ENCODE assay signal across 24 mouse cellular contexts in the genomic region with DNA sequence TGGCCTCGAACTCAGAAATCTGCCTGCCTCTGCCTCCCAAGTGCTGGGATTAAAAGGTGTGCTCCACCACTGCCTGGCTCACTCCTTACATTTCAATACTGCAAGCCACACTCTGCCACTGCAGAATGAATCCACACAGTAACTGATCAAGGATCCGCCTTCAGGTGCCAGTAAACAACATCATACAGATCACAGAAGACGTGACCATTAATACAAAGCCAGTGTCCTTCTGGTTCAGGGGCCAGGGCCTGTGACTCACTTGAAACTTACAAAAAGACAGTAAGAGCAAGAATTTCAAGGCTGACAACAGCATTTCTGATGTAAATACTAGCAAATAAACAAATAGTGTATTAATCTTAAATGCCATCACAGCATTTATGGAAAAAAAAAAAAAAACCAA.
"Had no signal": no experiment of that assay in that cellular context is flagged by ENCODE, and none has a peak within 500 bp of the region (broad histone marks: within the 10 kb centered on the region; RNA-seq: fewer than 3 reads in every experiment).

No protein-coding gene starts in this region.

- H3K4me1 ChIP-seq: embryonic facial prominence, embryonic 10.5 days; embryonic facial prominence, embryonic 12.5 days; embryonic facial prominence, embryonic 13.5 days; embryonic facial prominence, embryonic 15.5 days; forebrain, embryonic 10.5 days; forebrain, embryonic 12.5 days; forebrain, embryonic 13.5 days; forebrain, embryonic 15.5 days had no signal

- H3K9me3 ChIP-seq: embryonic facial prominence, embryonic 10.5 days; embryonic facial prominence, embryonic 12.5 days; embryonic facial prominence, embryonic 13.5 days; embryonic facial prominence, embryonic 15.5 days; forebrain, embryonic 10.5 days; forebrain, embryonic 12.5 days; forebrain, embryonic 13.5 days; forebrain, embryonic 15.5 days had no signal

- H3K4me3 ChIP-seq: embryonic facial prominence, embryonic 10.5 days; embryonic facial prominence, embryonic 12.5 days; embryonic facial prominence, embryonic 13.5 days; embryonic facial prominence, embryonic 15.5 days; erythroblast, embryonic 14.5 days; forebrain, embryonic 10.5 days; forebrain, embryonic 12.5 days; forebrain, embryonic 13.5 days; forebrain, embryonic 15.5 days; gastrocnemius, adult 2 months had no signal

- H3K27me3 ChIP-seq: embryonic facial prominence, embryonic 12.5 days; embryonic facial prominence, embryonic 13.5 days; embryonic facial prominence, embryonic 15.5 days; forebrain, embryonic 12.5 days; forebrain, embryonic 13.5 days; forebrain, embryonic 15.5 days had no signal

- H3K9ac ChIP-seq: embryonic facial prominence, embryonic 12.5 days; embryonic facial prominence, embryonic 13.5 days; embryonic facial prominence, embryonic 15.5 days; forebrain, embryonic 12.5 days; forebrain, embryonic 13.5 days; forebrain, embryonic 15.5 days; forebrain, postnatal 0 days had no signal

- H3K27ac ChIP-seq: embryonic facial prominence, embryonic 10.5 days; embryonic facial prominence, embryonic 12.5 days; embryonic facial prominence, embryonic 13.5 days; embryonic facial prominence, embryonic 15.5 days; forebrain, embryonic 10.5 days; forebrain, embryonic 12.5 days; forebrain, embryonic 13.5 days; forebrain, embryonic 15.5 days; gastrocnemius, adult 2 months had no signal

- DNase-seq: cerebellum, adult 9-10 months; cerebellum, adult 9-11 months; cerebellum, postnatal 10 days; cerebellum, postnatal 14 days; cerebellum, postnatal 25 days; cerebellum, postnatal 36 days; embryo, embryonic 11 days; forebrain, postnatal 0 days; gastrocnemius, adult 2 months; gastrocnemius, postnatal 10 days; gastrocnemius, postnatal 14 days; gastrocnemius, postnatal 25 days; gastrocnemius, postnatal 36 days; heart, adult 11 months; heart, adult 18-20 months had no signal
